Mouse (Mus musculus) liver, adult 2 months (tissue): ENCODE measurements around the gene Sec1. TPM values are rescaled to one million over a fixed set of nuclear protein-coding genes. Genes with fewer than 3 reads are reported as not detected.

Experiments used
- DNase-seq: peaks from one replicate; pipeline ENCODE4 v3.0.0-alpha.2; 2011; ENCODE audit warnings: low read depth, low spot score; ENCODE audit errors: extremely low read depth
- H3K27ac ChIP-seq: fragments of 200-500 bp; replicated peaks from 2 replicates; pipeline ENCODE4 v1.5.1; 2012; ENCODE audit warnings: low read depth, mild to moderate bottlenecking, control low read depth, inconsistent platforms, low read length; ENCODE audit not compliant: insufficient read depth
- H3K27me3 ChIP-seq: fragments of 200-500 bp; 2 replicates; pipeline ENCODE4 v1.6.1; 2012; ENCODE audit warnings: mild to moderate bottlenecking, moderate library complexity, low read length, inconsistent platforms; ENCODE audit not compliant: control insufficient read depth, insufficient read depth
- H3K36me3 ChIP-seq: fragments of 200-500 bp; 2 replicates; pipeline ENCODE4 v1.6.1; 2012; ENCODE audit warnings: low read length, inconsistent platforms; ENCODE audit not compliant: control insufficient read depth, insufficient read depth
- H3K4me1 ChIP-seq: fragments of 200-500 bp; 2 replicates; pipeline ENCODE4 v1.6.1; 2011; ENCODE audit warnings: low read length; ENCODE audit not compliant: control insufficient read depth, insufficient read depth
- H3K4me3 ChIP-seq: fragments of 200-500 bp; 2 replicates; pipeline ENCODE4 v1.5.1; 2011; ENCODE audit warnings: low read depth, mild to moderate bottlenecking, control low read depth, low read length, moderate library complexity; ENCODE audit not compliant: insufficient read depth
- H3K79me2 ChIP-seq: fragments of 200-500 bp; 2 replicates; pipeline ENCODE4 v1.6.1; 2012; ENCODE audit warnings: inconsistent platforms, mild to moderate bottlenecking, low read length, moderate library complexity; ENCODE audit not compliant: control insufficient read depth, insufficient read depth
- H3K9ac ChIP-seq: fragments of 200-500 bp; 2 replicates; pipeline ENCODE4 v1.6.1; 2012; ENCODE audit warnings: low read depth, mild to moderate bottlenecking, control low read depth, inconsistent platforms, low read length
- CTCF ChIP-seq: fragments of 200-500 bp; IDR thresholded peaks from 2 replicates; pipeline ENCODE4 v1.5.1; 2011; ENCODE audit warnings: low read depth, low read length, control low read depth
- POLR2A ChIP-seq: fragments of 200-500 bp; IDR thresholded peaks from 2 replicates; pipeline ENCODE4 v1.6.1; 2011; ENCODE audit warnings: low read length, control low read depth; ENCODE audit not compliant: insufficient read depth; ENCODE audit errors: extremely low read depth
- whole genome bisulfite sequencing: fragments of 180-500 bp; shearing (Covaris S2); methylation state at CpG from one replicate; pipeline ENCODE4 v1.1.7; 2018; 5-methylcytosine and 5-hydroxymethylcytosine counted together
- polyA plus RNA-seq: library from polyadenylated mRNA; depleted of rRNA; stranded (reverse); fragments of >200 nt; gene quantifications from 2 replicates; pipeline ENCODE4 v1.2.3, GENCODE M21; 2012
- total RNA-seq: library from RNA; depleted of rRNA; stranded (reverse); fragments of >200 nt; gene quantifications from 2 replicates; pipeline ENCODE4 v1.2.3, GENCODE M21; 2014

Sec1 gene
- total and polyA plus RNA-seq, 2 experiments, result not detected

GRCm38 (mm10) chr7:45704730-45705442 lies 10.7 kb upstream of the Sec1 start, which contains the start of gene Dbp:
Dbp (plus strand) TSS chr7:45705088.
- peak; percentile 99 for DNase-seq
- H3K27ac ChIP-seq, result peak within 1 kb of the TSS; percentile 96
- peaks cover 24% of the 10 kb centered on the region for H3K4me1 ChIP-seq

GRCm38 (mm10) chr7:45704046-45704559 lies 9.9 kb upstream of the Sec1 start:
- peak; percentile 81 for DNase-seq
- Histone ChIP-seq H3K4me1 (peaks cover 21% of the 10 kb centered on the region), H3K4me3 (peak overlapping the region; percentile 64), H3K36me3 (peaks cover 6% of the 10 kb centered on the region), H3K79me2 (no peaks in the 10 kb centered on the region; the same call in 1 of the 2 replicates), H3K27me3 (peaks cover 7% of the 10 kb centered on the region; the same call in 1 of the 2 replicates), H3K27ac (peak overlapping the region; percentile 94), H3K9ac (peak overlapping the region; percentile 79)
- WGBS, result under 1% methylated on average over 13 of the region's 13 CpGs
- TF ChIP-seq POLR2A (peak; percentile 49; the same call in 1 of the 2 replicates), CTCF (no peak)

More at GRCm38 (mm10) chr7:45704730-45705442, 10.7 kb upstream of the Sec1 start, which contains the start of gene Dbp:
- peaks cover 9% of the 10 kb centered on the region for H3K36me3 ChIP-seq
- no peaks in the 10 kb centered on the region; the same call in 1 of the 2 replicates for H3K79me2 ChIP-seq
- H3K4me3 ChIP-seq, result peak within 1 kb of the TSS; percentile 81
- H3K27me3 ChIP-seq, result peaks cover 3% of the 10 kb centered on the region; the same call in 1 of the 2 replicates
- peak within 1 kb of the TSS; percentile 98 for H3K9ac ChIP-seq
- under 1% methylated on average over 36 of the region's 36 CpGs for WGBS
- TF ChIP-seq CTCF (no peak), POLR2A (peak; percentile 87)

GRCm38 (mm10) chr7:45703521-45704033 lies 9.4 kb upstream of the Sec1 start:
- peaks cover 16% of the 10 kb centered on the region for H3K4me1 ChIP-seq
- 42% methylated on average over 12 of the region's 12 CpGs for WGBS
- H3K27ac ChIP-seq, result peak overlapping the region; percentile 94
- TF ChIP-seq CTCF, result no peak
- TF ChIP-seq POLR2A, result no peak
- no peak overlapping the region; the same call in 1 of the 2 replicates for H3K4me3 ChIP-seq
- no peak for DNase-seq
- no peaks in the 10 kb centered on the region; the same call in 1 of the 2 replicates for H3K79me2 ChIP-seq
- H3K9ac ChIP-seq, result peak overlapping the region; percentile 79
- peaks cover 2% of the 10 kb centered on the region for H3K36me3 ChIP-seq
- H3K27me3 ChIP-seq, result peaks cover 7% of the 10 kb centered on the region; the same call in 1 of the 2 replicates

- H3K27me3 ChIP-seq, result peaks cover 7% of the 10 kb centered on the region; the same call in 1 of the 2 replicates
- H3K27ac ChIP-seq, result no peak overlapping the region
- no peak for DNase-seq
- 93% methylated on average over 17 of the region's 17 CpGs for WGBS
- no peak overlapping the region for H3K9ac ChIP-seq
- TF ChIP-seq CTCF, result no peak
- TF ChIP-seq POLR2A, result no peak
- no peaks in the 10 kb centered on the region for H3K36me3 ChIP-seq
- H3K79me2 ChIP-seq, result no peaks in the 10 kb centered on the region; the same call in 1 of the 2 replicates
- H3K4me1 ChIP-seq, result peaks cover 12% of the 10 kb centered on the region
- H3K4me3 ChIP-seq, result no peak overlapping the region
Observed at GRCm38 (mm10) chr7:45702809-45703520, 8.8 kb upstream of the Sec1 start.

- peaks cover 7% of the 10 kb centered on the region; the same call in 1 of the 2 replicates for H3K27me3 ChIP-seq
- H3K4me3 ChIP-seq, result no peak overlapping the region
- no peaks in the 10 kb centered on the region; the same call in 1 of the 2 replicates for H3K79me2 ChIP-seq
- WGBS, result 93% methylated on average over 11 of the region's 11 CpGs
- TF ChIP-seq POLR2A (no peak), CTCF (no peak)
- H3K4me1 ChIP-seq, result peaks cover 12% of the 10 kb centered on the region
- H3K27ac ChIP-seq, result no peak overlapping the region
- no peak overlapping the region for H3K9ac ChIP-seq
- no peaks in the 10 kb centered on the region for H3K36me3 ChIP-seq
- DNase-seq, result no peak
Observed at GRCm38 (mm10) chr7:45702316-45702715, 8.1 kb upstream of the Sec1 start.
